Mouse (Mus musculus) G1E (cell line): ENCODE data around the gene Trim2.

ENCODE experiments used
- CTCF ChIP-seq: IDR thresholded peaks from 2 replicates; pipeline ENCODE4 v1.5.1; 2012; ENCODE audit warnings: low read depth, low read length, inconsistent platforms, mixed read lengths
- GATA1 ChIP-seq: IDR thresholded peaks from 2 replicates; pipeline ENCODE4 v1.6.1; 2012; ENCODE audit warnings: borderline replicate concordance, low read length, inconsistent platforms, mixed read lengths
- GATA2 ChIP-seq: IDR thresholded peaks from 2 replicates; pipeline ENCODE4 v1.6.1; 2012; ENCODE audit warnings: low read depth, low read length, inconsistent platforms, borderline replicate concordance
- TAL1 ChIP-seq: conservative IDR thresholded peaks from 2 replicates; pipeline ENCODE4 v1.6.1; 2012; ENCODE audit warnings: low read depth, low read length, inconsistent platforms, mixed read lengths

- TF ChIP-seq CTCF (no peak), GATA1 (no peak), TAL1 (no peak), GATA2 (no peak)
Observed at GRCm38 (mm10) chr3:84296676-84297075, 10.0 kb downstream of the Trim2 start.
